Mouse (Mus musculus) fat pad, adult 2 months (tissue): Measurements from ENCODE around the gene Rgs6.

Source experiments
- DNase-seq: peaks from one replicate; pipeline ENCODE4 v3.0.0-alpha.2; 2011; ENCODE audit warnings: low read depth, low spot score; ENCODE audit errors: extremely low read depth

Rgs6 gene

GRCm38 (mm10) chr12:82588017-82588416 is at the start of gene Rgs6:
TSS of gene Rgs6 (plus strand) at chr12:82588292.
- no peak for DNase-seq

GRCm38 (mm10) chr12:82547127-82547526 is 41.0 kb upstream of the Rgs6 start:
- DNase-seq: no peak

- no peak for DNase-seq
Observed at GRCm38 (mm10) chr12:82549228-82549627, 38.9 kb upstream of the Rgs6 start.

DNA sequence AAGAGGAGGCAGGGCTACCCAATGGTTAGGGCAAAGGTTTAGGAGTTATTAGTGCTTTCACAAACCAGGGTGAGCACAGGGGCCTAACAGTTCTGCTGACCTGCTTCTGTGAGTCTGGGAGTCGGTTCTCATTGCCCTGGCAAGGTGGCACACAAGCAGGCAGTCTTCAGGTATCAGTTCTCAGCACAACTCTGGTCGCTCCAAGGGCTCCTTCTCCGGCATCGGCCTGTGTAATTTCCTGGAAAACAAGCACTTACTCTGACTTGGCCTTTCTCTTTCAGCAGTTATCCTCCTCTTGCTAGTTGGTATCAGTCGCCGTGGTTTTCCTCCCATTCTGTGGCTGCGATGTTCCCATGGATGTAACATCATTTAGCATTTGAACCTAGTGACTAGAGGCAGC is 38.0 kb upstream of the Rgs6 start:
- no peak for DNase-seq

GRCm38 (mm10) chr12:82552376-82552775 is 35.7 kb upstream of the Rgs6 start:
- no peak for DNase-seq

GRCm38 (mm10) chr12:82562916-82563315 is 25.2 kb upstream of the Rgs6 start:
- DNase-seq: no peak

DNA sequence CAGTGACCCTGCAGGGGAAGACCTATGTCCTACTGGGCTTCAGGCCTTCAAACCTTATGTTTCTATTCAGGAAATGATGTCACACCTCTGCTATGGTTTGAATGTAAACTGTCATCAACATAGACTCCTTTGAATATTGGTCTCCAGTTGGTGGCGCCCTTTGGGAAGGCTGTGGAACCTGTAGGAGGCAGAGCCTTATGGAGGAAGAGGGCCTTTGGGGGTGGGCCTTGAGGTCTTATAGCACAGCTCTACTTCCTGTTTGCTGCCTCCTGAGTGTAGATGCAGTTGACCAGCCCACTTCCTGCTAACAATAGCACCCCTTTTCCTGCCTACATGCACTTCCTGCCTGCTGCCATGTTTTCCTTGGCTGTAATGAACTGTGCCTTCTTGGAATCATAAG is 19.7 kb upstream of the Rgs6 start:
- DNase-seq: no peak

DNA sequence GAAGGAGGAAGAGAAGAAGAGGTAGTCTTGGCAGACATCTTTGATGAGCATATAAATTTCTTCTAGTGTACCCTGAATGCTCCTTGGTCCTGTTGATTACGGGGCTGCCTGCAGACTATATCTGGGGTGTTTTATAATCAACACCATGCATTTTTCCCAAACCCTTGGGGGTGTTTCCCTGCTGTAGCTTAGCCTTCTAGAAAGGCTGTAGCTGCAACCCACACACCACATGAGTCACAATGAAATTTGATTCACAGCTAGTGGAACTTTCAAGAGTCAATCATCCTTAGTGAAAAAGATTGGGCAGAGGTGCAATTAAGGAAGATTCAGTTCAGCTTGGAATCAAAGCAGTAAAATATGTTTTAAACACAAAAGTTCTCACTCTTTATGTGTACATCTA is 15.4 kb upstream of the Rgs6 start:
- DNase-seq: no peak

GRCm38 (mm10) chr12:82586592-82586991 is 1.5 kb upstream of the Rgs6 start:
- no peak for DNase-seq

GRCm38 (mm10) chr12:82587348-82587895 is 670 bp upstream of the Rgs6 start:
- no peak for DNase-seq

DNA sequence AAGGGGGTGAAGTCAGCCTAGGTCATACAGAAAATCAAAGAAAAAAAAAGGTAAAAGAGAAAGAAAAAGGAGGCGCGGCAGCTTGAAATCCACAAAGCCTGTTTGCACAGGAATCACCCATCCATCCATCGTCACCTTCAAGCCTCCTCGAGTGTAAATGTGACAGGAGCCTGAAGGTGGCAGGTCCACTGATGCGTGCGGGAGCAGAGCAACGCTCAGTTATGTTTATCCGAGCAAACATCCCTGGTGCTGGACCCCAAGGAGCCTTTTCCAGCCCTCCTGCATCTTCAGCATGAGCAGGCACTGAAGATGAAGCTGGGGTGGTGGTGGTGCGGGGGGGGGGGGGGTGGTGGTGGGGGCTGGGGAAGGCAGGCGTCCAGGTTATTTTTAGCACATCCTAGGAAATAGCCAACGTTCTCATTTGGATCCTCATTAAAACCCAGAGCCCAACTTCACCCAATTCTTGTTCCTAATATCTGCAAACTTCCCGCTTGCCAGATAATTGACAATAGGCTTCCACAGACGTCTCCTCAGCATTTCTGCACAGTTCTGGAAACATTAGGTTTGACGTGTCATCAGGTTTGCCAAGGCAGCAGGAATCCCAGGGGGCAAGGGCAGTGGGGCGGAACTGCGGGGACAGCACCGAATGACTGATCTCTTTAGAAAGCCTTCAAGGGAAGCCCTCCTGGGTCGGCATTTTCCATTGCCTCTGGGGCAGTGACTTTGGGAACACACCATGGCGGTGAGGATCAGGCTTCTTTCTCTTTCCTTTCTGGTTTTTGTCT is 946 bp downstream of the Rgs6 start:
- DNase-seq: no peak

DNA sequence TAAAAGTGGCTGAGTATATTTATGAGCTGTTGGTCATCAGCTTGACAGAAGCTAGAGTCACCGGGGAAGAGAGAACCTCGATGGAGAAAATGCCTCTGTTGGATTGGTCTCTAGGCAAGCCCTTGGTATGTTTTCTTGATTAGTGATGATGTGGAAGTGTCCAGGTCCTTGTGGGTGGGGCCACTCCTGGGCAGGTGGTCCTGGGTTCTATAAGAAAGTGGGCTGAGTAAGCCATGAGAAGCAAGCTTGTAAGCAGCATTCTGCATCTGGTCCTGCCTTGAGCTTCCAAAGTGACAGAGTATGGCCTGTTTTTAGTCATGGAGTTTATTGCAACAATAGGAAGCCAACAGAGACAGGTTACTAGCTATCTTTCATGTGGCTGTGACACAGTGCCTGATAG is 10.9 kb downstream of the Rgs6 start:
- DNase-seq: no peak

GRCm38 (mm10) chr12:82600406-82600805 is 12.3 kb downstream of the Rgs6 start:
- no peak for DNase-seq

DNA sequence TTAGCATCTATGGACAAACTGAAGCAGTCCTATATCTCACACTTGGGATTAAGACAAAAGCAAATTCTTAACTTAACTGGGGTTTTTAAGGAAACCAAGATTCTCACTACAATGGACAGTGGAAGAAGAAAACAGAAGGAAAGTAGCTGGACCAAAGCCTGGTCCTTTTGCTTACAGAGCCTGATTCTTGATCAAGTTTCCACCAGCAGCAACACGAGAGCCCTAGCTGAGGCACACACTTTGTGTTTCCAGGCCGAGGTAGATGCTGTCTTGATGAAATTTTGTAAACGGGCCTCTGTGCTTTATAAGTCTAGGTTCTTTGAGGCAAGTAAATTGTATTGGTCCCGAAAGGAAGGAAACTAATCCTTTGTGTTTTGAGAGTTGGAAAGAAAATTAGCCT is 14.7 kb downstream of the Rgs6 start:
- no peak for DNase-seq

- no peak for DNase-seq
Observed at GRCm38 (mm10) chr12:82603308-82603707, 15.2 kb downstream of the Rgs6 start.

DNA sequence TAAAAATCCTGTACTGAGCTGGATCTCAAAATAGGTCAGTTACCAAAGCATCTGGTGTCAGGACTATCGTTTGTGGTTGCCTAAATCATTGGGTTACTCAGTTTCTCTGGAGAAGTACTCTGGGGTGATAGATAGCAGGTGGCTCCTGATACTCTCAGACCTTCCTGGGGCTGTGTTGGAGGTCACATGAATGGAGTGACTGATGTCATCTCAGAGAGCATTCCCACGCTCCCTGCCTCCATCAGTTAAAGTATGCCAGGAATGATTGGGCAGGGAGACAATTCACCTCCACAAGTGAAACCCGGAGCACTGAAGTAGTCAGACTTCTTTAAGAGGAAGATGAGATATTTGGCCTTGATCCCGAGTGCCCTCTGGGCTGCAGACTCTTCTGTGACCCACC is 15.9 kb downstream of the Rgs6 start:
- no peak for DNase-seq

DNA sequence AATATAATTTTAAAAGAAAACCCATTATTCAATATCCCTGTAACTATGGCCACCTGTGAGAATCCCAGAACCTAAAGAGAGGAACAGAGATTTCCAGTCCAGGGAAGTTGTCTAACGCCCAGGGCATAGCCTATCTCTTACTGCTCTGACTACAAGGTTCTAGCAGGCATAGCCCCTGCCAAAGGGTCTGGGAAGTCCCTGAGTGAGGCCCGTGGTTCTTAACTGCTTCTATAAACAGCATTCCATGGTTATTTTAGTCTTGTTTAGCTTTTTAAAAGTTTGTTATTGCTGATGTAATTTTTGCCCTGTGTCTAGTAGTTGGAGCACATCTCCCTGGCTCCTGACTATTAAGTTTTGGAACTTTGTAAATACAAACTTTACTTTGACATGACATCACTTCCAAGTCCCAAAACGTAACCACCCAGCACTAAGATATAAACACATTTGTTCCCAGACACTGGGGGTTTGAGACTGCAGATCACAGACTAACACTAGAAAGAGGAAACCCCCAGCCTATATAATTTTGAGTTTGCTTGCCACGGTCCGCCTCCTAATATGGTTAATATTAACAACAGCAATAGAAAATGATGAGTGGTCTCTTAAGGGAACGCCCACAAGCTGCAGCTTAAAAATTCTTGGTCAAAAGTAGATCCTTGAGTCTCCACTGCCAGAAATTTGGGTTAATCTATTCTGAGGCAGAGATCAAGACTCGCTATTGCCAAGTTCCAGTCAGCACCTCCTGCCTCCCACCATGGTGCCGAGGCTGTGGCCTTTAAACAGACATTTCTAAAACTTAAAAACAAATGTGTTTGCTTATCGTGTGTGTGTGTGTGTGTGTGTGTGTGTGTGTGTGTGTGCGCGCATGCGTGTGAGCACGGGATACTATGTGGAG is 24.9 kb downstream of the Rgs6 start:
- DNase-seq: no peak

DNA sequence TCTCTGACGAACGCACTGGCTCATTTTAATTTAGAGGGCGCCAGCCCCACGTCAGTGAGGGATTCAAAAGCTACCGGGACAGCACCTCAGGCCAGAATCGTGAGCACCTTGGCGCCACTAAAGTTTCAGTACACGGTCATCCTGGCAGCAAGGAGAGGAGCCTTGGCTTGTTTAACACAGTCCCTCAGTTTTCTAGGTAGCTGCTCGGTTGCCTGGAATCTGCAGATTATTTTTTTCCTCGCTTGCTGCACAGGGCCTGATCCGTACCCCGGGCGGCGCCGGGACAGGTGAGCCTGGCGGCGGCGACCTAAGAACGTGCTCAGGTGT is 28.4 kb downstream of the Rgs6 start:
- no peak for DNase-seq

DNA sequence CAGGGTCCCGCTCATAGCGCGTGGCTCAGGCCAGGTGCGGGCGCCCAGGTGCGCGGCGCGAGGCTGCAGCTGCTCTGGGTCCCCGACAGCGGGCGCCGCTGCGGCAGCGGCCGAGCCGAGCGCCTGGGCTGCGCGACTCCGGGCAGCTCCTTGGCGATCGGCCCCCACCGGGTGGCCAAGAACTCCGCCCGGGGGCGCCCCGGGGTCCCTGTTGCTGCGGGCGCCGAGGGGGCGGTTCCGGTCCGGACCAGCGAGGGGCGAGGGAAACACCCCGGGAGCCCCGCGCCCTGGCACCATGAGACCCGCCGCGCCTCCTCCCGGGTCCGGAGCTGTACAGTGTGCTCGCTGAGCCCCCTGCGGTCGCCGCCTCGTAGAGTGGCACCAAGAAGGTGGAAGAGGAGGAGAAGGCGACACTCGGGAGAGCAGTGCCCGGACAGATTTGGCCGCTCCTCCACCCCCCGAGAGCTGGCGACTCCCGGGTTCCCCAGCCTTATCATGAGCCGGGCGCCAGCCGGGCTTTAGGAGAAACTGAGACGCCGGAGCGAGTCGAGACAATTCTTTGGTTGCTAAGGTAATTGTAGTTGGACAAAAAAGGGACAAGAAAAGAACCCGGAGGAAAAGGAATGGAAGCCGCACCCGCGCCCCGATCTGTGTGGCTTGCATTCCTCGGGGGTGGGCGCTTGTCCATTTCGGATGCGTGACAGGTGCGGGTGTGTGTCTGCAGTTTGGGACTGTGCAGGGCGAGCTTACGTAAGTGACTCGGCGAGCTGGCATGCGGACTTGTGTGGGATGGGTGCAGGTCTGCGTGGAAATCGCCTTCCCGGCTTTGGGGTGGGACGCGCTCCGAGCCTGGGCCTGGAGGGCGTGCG is 29.0 kb downstream of the Rgs6 start:
- DNase-seq: no peak

GRCm38 (mm10) chr12:82617682-82618370 is 29.7 kb downstream of the Rgs6 start:
- DNase-seq: no peak

DNA sequence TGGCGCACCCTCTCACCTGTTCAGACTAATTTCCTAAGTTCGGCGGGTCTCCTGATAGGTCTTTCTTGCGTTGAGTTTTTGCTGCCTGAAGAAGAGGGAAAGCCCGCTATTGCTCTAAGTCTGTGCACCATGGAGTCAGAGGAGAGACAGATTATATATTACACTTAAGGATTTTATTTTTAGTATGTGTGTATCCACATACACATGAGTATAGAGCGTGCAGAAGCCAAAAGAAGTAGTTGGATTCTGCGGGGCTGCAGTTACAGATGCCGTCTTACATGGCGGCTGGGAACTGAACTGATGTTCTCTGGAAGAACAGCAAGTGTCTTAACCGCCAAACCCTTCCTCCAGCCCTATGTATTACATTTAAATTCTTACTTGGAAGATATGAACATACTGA is 52.3 kb downstream of the Rgs6 start:
- no peak for DNase-seq
